Mouse (Mus musculus) heart, embryonic 10.5 days (tissue): Measurements from ENCODE around the gene Dpf1. TPM values are rescaled to one million over a fixed set of nuclear protein-coding genes. Genes with fewer than 3 reads are reported as not detected.

Experiments
- DNase-seq: peaks from one replicate; pipeline ENCODE4 v3.0.0-alpha.2; 2017; ENCODE audit warnings: low spot score
- H3K27ac ChIP-seq: fragments of 300-500 bp; sonication (generic); 2 replicates; pipeline ENCODE4 v1.5.1; 2016; ENCODE audit warnings: mild to moderate bottlenecking
- H3K27me3 ChIP-seq: fragments of 300-500 bp; sonication (generic); 2 replicates; pipeline ENCODE4 v1.6.1; 2016; ENCODE audit warnings: mild to moderate bottlenecking; ENCODE audit not compliant: poor library complexity, insufficient read depth, severe bottlenecking
- H3K36me3 ChIP-seq: fragments of 300-500 bp; sonication (generic); 2 replicates; pipeline ENCODE4 v1.6.1; 2016; ENCODE audit warnings: mild to moderate bottlenecking, moderate library complexity
- H3K4me1 ChIP-seq: fragments of 300-500 bp; sonication (generic); 2 replicates; pipeline ENCODE4 v1.6.1; 2016; ENCODE audit warnings: mild to moderate bottlenecking
- H3K4me3 ChIP-seq: fragments of 300-500 bp; sonication (generic); 2 replicates; pipeline ENCODE4 v1.5.1; 2016; ENCODE audit warnings: mild to moderate bottlenecking, moderate library complexity
- H3K9me3 ChIP-seq: fragments of 300-500 bp; sonication (generic); 2 replicates; pipeline ENCODE4 v1.6.1; 2016; ENCODE audit warnings: mild to moderate bottlenecking, moderate library complexity
- WGBS: fragments of 180-500 bp; shearing (Covaris S2); methylation state at CpG from one replicate; pipeline ENCODE4 v1.1.7; 2016; 5-methylcytosine and 5-hydroxymethylcytosine counted together
- polyA plus RNA-seq: library from polyadenylated mRNA; unstranded; fragments of >200 nt; fragmentation: Nextera tagmentation; extraction: Ambion mirVana; gene quantifications from 2 replicates; pipeline ENCODE4 v1.2.1, GENCODE M21; 2016

The Dpf1 gene
- polyA plus RNA-seq, 1 experiment from 2014 or later = 8.7 TPM

GRCm38 (mm10) chr7:29367166-29368003, 63.6 kb downstream of the Dpf1 start:
- DNase-seq = no peak

More at GRCm38 (mm10) chr7:29367166-29368003, 63.6 kb downstream of the Dpf1 start:
- H3K9me3 ChIP-seq = no peaks in the 10 kb centered on the region
- 76% methylated on average over 13 of the region's 13 CpGs for WGBS
- H3K27ac ChIP-seq = no peak overlapping the region
- H3K27me3 ChIP-seq = 0 out of 2 replicates have a peak, but pooled peaks cover 11% of the 10 kb centered on the region
- H3K4me1 ChIP-seq = 0 out of 2 replicates have a peak, but pooled peaks cover 8% of the 10 kb centered on the region
- H3K36me3 ChIP-seq = peaks cover 5% of the 10 kb centered on the region; the same call in 1 of the 2 replicates
- no peak overlapping the region for H3K4me3 ChIP-seq

Other genes starting within 250 kb of the Dpf1 start
- 0.20 and 0.73 TPM in 2 replicates for gene Ryr1, start 178.8 kb upstream of the Dpf1 start, polyA plus RNA-seq
- 0.74 and 0.79 TPM in 2 replicates for gene Rasgrp4, start 169.1 kb upstream of the Dpf1 start, polyA plus RNA-seq
- gene Fam98c, start 147.7 kb upstream of the Dpf1 start, polyA plus RNA-seq = 13.3 and 14.6 TPM in 2 replicates
- gene Ggn, start 133.7 kb upstream of the Dpf1 start, polyA plus RNA-seq = 0.51 and 0.64 TPM in 2 replicates
- gene Spred3, start 133.5 kb upstream of the Dpf1 start, polyA plus RNA-seq = 1.4 and 2.7 TPM in 2 replicates
- 244 and 267 TPM in 2 replicates for gene Psmd8, start 123.2 kb upstream of the Dpf1 start, polyA plus RNA-seq
- 0.14 and 0.59 TPM in 2 replicates for gene Catsperg1, start 89.9 kb upstream of the Dpf1 start, polyA plus RNA-seq
- 1.7 and 2.4 TPM in 2 replicates for gene Kcnk6, start 71.4 kb upstream of the Dpf1 start, polyA plus RNA-seq
- 126 and 131 TPM in 2 replicates for gene Yif1b, start 65.6 kb upstream of the Dpf1 start, polyA plus RNA-seq
- gene 2200002D01Rik, start 55.5 kb upstream of the Dpf1 start, polyA plus RNA-seq = 8.2 and 9.7 TPM in 2 replicates
- 32.4 and 63.4 TPM in 2 replicates for gene Spint2, start 22.0 kb upstream of the Dpf1 start, polyA plus RNA-seq
- 6.4 and 13.8 TPM in 2 replicates for gene Ppp1r14a, start 14.6 kb upstream of the Dpf1 start, polyA plus RNA-seq
- gene Sipa1l3, start 214.7 kb downstream of the Dpf1 start, polyA plus RNA-seq = 4.5 and 10.4 TPM in 2 replicates